Mouse (Mus musculus): ENCODE measurements around the gene Loxl3.

DNA sequence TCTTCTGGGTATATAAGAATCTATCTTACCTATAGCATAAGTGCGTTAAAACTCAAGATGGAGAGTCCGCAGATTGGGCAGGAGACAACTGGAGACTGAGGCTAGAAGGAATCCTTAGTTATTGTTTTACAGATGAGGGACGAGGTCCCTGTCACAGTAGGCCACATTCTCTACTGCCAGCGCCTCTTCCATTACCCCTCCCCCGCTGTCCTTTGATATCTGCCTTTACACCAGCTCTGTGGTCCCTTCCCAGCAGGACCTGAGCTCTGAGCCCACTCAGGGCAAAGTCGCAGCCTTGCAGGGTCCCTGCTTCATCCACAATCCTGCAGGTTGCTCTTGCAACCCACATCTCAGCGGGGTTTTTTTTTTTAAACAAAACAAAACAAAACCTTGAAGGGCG, 34.2 kb downstream of the Loxl3 start:
- TF ChIP-seq CTCF (IDR thresholded peaks at IDR 0.05; ENCODE audit: insufficient read depth, low read length), result no peak
- no peak for TF ChIP-seq POLR2A (IDR thresholded peaks at IDR 0.05; ENCODE audit: borderline replicate concordance, extremely low read depth, low read depth, low read length)
